Mouse (Mus musculus): ENCODE results near the gene Rbl1. TPM values are rescaled to one million over a fixed set of nuclear protein-coding genes. Genes with fewer than 3 reads are reported as not detected.
"Not testable (repeated sequence)": the region's sequence is repeated elsewhere in the genome, so short reads cannot be mapped to it uniquely, and the experiment has no call there.

The Rbl1 gene
- 1 to 10 TPM; 5.7 to 5.9 TPM for total RNA-seq (2021)
- long read RNA-seq, experiment 1, partial matches to known transcripts, result 1 of 1 reads
- long read RNA-seq, experiment 1, other reads (novel, unspliced or antisense), result 0 of 1 reads
- long read RNA-seq, experiment 2, full-length matches to known transcripts, result 1 of 2 reads
- long read RNA-seq, experiment 2, partial matches to known transcripts, result 1 of 2 reads
- long read RNA-seq, experiment 2, other reads (novel, unspliced or antisense), result 0 of 2 reads

- DNase-seq, result peak; percentile 90 to 93
Measured at GRCm38 (mm10) chr2:157204366-157205218, at the start of gene Rbl1. Rbl1 (minus strand) TSS chr2:157204534.

- DNase-seq, result no peak
Measured at GRCm38 (mm10) chr2:157248111-157248510, 43.8 kb upstream of the Rbl1 start.

GRCm38 (mm10) chr2:157245603-157246002 lies 41.3 kb upstream of the Rbl1 start:
- no peak for DNase-seq

- peak; percentile 37 to 55 for DNase-seq
Measured at GRCm38 (mm10) chr2:157245001-157245400, 40.7 kb upstream of the Rbl1 start.

- DNase-seq, result no peak
Measured at GRCm38 (mm10) chr2:157235946-157236345, 31.6 kb upstream of the Rbl1 start.

- not testable (repeated sequence) for DNase-seq
Measured at GRCm38 (mm10) chr2:157221916-157222315, 17.6 kb upstream of the Rbl1 start.

- DNase-seq, result no peak
Measured at GRCm38 (mm10) chr2:157220108-157220507, 15.8 kb upstream of the Rbl1 start.

- DNase-seq, result no peak
Measured at GRCm38 (mm10) chr2:157211731-157212130, 7.4 kb upstream of the Rbl1 start.

GRCm38 (mm10) chr2:157203459-157204365 lies 622 bp downstream of the Rbl1 start:
- DNase-seq, result peak; percentile 49 to 54

GRCm38 (mm10) chr2:157203026-157203425 lies 1.3 kb downstream of the Rbl1 start:
- no peak for DNase-seq

GRCm38 (mm10) chr2:157202361-157202760 lies 2.0 kb downstream of the Rbl1 start:
- no peak for DNase-seq

GRCm38 (mm10) chr2:157201081-157201830 lies 3.1 kb downstream of the Rbl1 start:
- peak; percentile 21 to 59 for DNase-seq

GRCm38 (mm10) chr2:157198405-157198804 lies 5.9 kb downstream of the Rbl1 start:
- not testable (repeated sequence) for DNase-seq

GRCm38 (mm10) chr2:157190651-157191050 lies 13.7 kb downstream of the Rbl1 start:
- DNase-seq, result no peak

- no peak for DNase-seq
Measured at GRCm38 (mm10) chr2:157187223-157187622, 17.1 kb downstream of the Rbl1 start.

- DNase-seq, result no peak
Measured at GRCm38 (mm10) chr2:157186504-157186903, 17.8 kb downstream of the Rbl1 start.

- no peak for DNase-seq
Measured at GRCm38 (mm10) chr2:157185022-157185660, 19.2 kb downstream of the Rbl1 start.

- no peak for DNase-seq
Measured at GRCm38 (mm10) chr2:157178167-157178566, 26.2 kb downstream of the Rbl1 start.

- DNase-seq, result no peak
Measured at GRCm38 (mm10) chr2:157176248-157176647, 28.1 kb downstream of the Rbl1 start.

GRCm38 (mm10) chr2:157174416-157174815 lies 29.9 kb downstream of the Rbl1 start:
- no peak for DNase-seq

GRCm38 (mm10) chr2:157173555-157173954 lies 30.8 kb downstream of the Rbl1 start:
- no peak for DNase-seq

Measured in adrenal gland, postnatal 36 days (tissue).